Mouse (Mus musculus) megakaryocyte progenitor cell, adult 5-6 weeks (primary cell): ENCODE results near the gene Iah1. TPM values are rescaled to one million over a fixed set of nuclear protein-coding genes. Genes with fewer than 3 reads are reported as not detected.

Experiments
- ATAC-seq: replicated peaks from 2 replicates; pipeline ENCODE4 v1.8.0; 2016; ENCODE audit warnings: mild to moderate bottlenecking, moderate TSS enrichment, inconsistent platforms; ENCODE audit not compliant: poor library complexity
- total RNA-seq, 2 experiments: library from RNA; stranded (forward) in 1 of 2; stranded (reverse) in 1 of 2; fragments of 157-497, 149-512 nt in 1 of 2; fragments of 200-1000 nt in 1 of 2; gene quantifications; 2 replicates each; pipeline versions ENCODE4 v1.2.3 to v1.2.4; 2015 to 2017

The Iah1 gene
- total RNA-seq, 2 experiments from 2014 or later, result 36.3 to 37.2 TPM

DNA sequence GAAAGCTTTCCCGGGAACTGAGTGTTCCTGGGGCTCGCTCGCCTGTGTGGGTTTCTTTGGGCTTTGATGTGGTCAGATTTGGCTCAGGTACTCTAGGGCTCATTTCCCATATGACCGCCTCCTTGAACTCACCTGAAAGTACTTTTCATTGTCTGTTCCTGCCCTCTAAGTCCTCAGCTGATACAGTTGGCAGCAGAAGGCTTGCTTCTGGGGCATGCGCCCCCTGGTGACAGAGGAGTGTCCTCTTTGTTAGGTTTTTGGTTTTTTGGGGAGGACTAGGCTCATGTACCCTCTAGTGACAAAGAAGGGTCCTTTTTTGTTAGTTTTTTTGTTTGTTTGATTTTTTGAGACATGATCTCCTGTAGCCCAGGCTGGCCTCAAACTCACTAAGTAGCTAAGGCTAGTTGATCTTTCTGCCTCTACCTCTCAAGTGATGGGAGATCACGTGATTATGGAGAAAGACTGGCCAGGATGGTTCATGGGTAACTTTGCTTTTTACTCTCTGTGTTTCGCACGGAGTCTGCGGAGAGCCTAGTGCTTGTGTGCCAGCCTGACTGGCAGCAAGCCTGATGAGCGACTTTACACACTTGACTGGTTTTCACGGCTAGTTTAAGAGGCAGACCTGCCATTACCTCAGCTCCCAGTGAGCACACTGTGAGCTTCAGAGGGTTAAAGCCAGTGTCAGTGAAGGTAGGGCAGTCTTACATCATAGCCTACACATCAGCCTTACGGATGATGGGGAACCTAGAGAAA, 2.1 kb downstream of the Iah1 start:
- peak; percentile 73 for ATAC-seq

DNA sequence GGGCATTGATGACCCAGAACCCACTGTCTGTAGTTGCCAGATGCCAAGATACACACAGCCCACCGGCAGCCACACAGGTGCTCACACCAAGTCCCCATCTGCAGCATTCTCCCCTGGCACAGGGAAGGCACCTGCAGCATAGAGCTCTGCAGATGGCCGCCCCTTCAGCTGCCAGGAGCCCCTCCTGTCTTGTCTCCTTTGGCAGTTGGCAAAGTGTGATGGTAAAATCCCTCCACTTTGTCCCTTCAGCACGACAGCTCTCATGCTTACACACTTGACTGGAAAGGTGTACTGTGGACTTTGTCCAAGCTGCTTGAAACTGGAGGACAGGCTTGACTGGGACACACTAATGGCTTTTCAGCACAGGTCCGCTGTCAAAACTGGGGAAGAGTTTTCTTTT, 4.1 kb downstream of the Iah1 start:
- ATAC-seq, result no peak

DNA sequence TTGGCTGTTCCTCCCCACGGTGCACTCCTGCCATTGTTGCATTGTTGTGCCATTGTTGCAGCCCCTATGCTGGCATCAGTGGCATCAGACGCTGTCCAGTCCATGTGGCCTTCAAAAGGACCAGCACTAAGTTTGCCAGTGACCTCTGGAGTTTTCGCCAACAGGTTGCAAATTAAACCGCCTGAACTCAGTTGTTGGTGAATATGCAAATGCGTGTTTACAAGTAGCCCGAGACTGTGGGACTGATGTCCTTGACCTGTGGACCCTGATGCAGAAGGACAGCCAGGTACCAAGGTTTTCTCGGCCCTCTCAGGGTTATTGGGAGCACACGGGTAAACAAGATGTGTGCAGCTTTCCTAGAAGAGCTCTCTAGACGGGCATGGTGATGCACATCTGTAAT, 5.0 kb downstream of the Iah1 start:
- ATAC-seq, result no peak

DNA sequence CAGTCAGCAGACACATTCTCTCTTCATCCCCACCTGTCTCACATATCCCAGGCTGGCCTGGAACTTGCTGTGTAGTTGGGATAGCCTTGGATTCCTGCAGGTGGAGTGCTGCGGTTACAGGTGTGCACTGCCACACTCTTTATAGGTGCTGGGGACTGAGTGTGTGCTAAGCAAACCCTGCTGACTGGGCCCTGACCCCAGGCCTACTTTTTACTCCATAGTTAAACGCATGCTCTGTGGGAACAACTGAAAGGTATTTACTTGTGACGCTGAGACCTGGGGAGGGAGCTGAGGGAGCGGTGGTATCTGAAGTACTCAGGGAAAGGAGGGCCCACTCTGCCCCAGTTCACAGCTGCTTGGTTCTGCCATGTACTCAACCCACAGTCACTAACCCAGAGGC, 6.1 kb downstream of the Iah1 start:
- no peak for ATAC-seq

DNA sequence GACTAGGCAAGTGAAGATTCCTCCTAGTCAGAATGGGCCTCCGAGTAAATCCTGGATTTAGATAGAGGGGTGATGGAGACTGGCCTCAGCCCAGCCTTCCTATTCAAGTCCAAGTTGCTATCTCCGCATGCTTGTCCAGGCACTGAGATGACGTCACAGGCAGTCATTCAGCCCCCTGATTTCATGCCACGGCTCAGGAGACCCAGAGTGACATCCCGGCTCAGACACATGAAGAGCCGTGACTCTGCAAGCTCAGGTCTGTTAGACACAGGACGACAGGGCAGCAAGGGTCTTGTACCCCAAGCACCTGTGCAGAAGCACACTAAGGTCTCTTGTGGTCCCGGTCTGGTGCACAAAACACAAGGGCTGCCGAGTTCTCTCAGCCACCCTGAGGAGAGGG, 6.7 kb downstream of the Iah1 start:
- ATAC-seq, result no peak

DNA sequence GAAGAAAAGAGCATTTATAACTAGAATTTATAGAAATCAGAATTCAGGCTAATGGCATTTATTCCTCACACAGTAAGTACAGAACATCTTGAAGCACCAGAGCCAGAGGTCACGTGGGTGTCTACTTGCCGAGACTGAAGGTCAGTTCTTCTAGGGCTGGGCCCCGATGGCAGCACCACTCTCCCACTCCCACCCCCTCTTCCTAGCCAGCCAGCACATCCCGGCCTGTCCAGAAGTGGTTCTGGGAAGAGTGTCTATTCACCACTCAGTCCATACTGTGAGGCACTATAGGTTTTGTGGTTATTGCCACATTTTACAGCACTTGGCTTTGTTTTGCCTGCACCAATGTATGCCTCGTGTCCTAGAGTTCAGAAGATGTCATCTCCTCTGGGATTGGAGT, 7.9 kb downstream of the Iah1 start:
- no peak for ATAC-seq

DNA sequence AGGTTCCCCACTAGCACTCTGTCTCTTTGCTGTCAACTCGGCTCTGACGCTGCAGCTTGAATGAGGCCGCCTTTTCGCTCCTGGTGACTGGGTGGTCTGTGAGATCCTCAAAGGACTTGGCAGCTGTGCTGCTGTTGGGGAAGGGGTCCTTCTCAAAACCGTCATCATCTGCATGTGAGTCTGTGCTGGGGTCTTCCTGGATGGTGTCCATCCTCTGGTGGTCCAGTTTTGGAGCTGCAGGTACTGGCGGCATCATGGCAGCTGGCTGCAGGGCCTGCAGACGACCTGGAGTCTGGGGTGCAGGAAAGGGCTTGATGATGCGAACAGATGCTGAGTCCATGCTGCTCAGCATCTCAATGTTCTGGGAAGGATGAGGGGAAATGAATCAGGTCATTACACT, 9.1 kb downstream of the Iah1 start:
- no peak for ATAC-seq

DNA sequence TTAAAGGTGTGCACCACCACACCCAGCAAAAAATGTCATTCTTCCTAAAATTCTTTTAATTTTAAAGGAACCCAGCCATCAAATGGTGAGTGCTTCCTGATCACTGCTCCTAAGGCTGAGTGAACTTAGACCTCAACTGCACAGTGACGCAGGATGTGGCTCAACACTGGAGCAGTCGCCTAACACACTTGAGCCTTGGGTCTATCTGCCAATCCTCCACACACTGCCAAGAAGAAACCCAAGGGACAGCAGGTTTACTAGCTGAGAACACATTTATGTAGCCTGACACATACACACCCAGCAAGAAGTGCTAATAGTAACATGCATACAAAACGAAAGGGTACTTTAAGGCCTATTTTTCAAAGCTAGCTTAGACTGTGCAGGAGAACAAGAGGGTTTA, 10.1 kb downstream of the Iah1 start:
- ATAC-seq, result no peak

DNA sequence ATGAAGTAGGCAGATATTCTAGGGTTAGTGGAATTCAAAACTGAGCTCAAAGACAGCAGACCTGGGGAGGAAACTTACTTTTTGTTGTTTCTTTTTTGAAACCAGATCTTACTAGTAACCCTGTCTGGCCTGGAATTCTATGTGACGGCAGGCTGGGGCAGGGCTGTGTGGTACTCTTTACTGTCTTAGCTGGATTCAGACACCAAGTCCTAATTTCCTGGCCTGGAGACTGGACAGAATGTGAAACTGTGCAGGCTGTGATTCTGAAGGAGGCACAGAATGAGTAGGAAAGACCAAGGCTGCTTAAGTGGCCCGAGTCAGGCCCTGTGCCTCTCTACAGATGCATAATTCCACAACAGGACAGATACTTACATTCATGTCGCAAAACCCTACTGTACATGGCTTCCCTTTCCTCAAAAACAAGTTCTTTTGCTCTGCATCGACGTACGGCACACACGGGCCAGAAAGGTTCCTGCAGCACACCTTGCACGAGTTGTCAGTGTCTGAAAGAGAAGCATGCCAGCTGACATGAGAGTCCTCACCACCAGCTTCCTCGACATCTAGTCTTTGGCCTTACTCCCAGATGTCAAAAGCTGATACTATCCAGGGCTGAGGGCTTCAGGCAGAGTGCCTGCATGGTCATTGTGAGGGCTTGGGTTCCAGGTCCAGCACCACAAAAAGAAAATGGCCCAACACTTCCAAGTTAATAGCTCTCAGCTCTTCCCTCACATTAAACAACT, 13.6 kb downstream of the Iah1 start:
- ATAC-seq, result no peak

DNA sequence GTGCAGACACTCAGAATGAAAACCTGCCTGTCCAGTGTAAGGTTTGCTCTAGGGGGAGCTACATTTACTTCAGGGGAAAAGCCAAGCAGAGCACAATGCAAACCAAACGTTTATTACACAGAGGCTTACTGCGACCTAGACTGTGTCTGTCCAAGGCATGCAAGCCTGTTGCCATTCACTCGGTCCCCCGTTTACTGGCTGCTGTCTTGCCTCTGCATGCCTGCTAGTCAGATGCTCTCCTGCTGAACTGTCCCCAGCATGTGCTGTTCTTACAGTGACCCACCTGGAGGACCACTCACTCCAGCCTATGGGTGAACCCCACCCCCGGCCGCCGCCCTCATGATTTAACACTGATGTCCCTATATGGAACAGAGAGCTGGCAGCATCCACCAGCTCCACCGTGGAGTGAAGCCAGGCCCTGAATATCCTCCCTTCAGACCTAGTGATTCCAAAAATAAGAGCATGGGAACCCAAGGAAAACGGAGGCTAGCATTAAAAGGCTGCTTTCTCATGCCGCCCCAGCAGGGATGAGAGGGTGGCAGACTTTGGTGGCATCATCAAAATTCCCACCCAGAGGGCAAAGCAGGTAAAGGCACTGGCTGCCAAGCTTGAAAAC, 14.9 kb downstream of the Iah1 start:
- ATAC-seq, result no peak

DNA sequence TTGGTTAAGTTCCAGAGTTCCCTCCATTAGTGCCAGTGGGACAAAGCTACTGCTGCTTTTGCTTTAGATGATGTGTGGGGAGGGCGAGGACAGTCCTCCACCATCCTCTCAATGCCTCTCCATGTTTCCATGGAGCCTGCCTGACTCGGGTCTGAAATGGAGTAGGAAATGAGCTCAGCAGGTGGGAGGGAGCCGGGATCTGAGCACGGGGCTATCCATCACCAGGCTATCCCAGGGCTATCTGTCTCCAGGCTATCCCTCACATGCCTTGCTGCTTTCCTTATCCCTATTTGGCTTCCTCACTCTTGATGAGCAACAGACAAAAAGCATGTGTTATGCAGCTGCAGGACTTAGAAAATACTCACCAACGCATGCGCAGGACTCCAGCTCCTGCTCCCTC, 15.5 kb downstream of the Iah1 start:
- ATAC-seq, result no peak

DNA sequence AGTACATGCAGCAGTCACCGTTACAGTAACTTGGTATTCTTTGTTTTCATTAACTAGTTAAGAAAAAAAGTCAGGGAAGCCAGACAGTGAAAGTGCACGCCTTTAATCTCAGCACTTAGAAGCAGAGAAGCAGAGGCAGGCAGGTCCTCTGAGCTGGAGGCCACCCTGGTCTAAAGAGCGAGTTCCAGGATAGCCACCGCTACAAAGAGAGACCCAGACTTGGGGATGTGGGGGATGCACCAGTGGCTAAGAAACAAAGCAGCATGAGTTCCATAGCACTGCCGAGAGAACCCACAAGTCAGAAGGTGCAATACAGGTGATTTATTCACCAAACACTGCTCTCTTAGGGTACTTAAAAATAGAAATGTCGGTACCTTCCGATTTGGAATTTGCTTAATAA, 16.8 kb downstream of the Iah1 start:
- ATAC-seq, result no peak

DNA sequence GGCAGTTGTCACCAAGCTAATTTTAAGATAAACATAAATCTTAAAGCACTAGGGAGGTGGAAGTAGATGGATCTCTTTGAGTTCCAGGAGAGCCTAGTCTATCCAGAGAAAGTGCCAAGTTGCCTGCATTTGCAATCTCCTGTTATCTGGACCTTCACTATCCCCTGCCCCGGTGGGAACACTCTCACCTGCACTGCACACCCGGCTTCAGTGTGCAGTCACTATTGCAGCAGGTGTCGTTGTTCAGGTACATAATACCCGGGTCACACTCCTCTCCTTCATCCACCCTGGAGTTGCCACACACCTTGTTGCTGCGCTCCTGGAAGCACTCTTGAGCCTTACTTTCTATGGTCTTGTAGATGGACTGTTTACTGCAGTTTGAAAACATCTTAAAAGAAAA, 17.6 kb downstream of the Iah1 start:
- ATAC-seq, result no peak

DNA sequence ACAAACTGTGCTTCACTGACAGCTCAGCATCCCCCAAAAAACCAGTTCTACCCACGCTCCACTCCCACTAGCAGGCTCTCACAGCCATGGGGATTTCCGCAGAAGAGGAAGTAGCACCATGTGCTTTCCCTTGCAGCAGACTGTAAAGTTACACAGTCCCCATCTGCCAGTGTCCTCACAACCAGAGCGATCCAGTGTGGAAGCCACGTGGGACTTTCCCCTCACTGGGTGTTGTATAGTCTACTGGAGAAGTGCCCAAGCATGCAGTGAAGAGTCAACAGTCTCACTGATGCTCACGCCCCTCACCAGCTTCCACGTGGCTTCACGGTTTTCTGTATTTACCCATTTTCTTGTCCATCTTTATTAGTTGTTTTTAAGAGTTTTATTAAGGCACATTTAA, 19.7 kb downstream of the Iah1 start:
- peak; percentile 93 for ATAC-seq

DNA sequence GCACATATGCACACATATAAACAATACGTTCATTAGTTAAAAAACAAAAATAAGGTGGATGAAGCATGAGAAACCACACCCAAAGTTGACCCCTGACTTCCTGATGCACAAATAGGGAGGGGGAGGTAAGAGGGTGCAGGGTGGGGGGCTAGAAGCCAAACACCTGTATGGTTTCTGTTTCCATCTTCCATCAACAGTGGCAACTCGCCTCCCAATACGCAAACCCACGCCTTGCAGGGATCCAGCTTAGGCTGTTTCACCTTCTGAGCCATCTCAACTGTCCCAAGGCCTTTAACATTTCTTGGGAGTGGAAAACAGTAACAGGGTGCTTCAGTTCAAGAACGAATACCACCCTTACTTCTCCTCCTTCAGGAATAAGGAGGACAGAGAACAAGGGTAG, 21.0 kb downstream of the Iah1 start:
- no peak for ATAC-seq

DNA sequence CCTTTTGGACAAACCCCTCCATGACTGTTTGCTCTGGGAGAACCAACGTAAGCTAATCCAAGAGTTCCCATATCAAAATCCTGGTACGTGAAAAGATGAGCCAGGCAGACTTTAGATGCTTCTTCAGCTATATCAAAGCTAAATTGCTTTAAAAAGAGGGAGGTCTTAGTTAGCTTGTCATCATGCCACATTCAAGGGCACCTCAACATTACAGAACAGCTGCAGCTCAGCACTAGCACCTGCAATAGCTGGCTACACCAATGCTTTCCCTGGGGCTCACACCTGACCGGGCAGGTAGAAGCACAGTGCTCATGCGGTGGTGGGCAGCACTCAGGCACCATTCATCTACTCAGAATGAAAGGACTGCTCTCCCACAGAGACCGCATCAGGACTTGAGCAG, 24.5 kb downstream of the Iah1 start:
- ATAC-seq, result no peak

DNA sequence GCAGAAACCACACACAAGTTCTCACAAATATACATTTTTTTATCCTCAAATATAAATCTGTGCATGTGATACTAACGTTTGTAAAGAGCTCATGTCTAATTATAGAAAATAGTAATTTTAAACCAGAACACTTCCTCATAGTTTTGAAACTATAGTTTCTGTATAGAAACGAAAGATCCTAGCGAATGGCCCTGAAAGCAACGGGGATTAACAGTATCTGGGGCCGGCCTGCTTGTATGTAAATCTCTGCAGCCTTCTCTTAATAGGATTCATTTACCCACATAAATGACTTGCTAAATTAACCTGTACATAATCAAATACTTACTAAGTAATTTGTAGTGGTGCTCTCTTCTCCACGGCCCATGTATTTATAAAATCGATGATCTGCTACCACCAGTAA, 30.8 kb downstream of the Iah1 start:
- ATAC-seq, result no peak

DNA sequence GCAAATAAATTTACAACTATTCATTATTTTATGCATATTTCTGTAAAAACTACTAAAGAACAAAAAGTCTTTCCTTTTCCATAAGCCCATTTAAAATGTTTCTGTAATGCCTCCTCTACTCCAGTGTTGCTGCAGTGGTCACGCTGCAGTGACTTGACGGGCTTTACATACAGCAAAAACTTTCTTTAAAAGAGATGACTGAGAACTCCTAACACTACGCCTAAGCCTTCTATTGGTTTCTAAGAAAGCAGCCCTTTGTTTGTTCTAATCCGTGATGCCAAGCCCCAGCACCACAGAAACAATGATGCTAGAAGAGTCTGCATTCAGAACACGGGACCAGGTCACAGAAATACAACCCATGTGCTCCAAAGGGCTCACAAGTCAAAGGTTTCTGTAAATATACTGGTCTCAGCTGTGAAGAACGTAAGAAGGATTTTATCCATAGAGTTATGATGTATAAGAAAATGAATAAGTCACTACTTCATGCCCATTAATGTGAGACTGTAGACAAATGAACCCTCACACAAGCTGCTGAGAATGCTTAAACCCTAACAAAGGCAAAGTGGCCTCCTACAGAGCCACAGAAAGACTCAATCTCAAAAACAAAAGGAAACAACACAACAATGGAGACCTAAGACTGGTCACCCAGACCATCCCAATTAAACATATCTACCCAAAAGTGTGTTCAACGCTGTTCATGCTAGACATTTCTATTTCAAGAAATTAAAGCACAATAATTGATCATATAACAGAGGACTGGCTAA, 34.1 kb downstream of the Iah1 start:
- ATAC-seq, result no peak

DNA sequence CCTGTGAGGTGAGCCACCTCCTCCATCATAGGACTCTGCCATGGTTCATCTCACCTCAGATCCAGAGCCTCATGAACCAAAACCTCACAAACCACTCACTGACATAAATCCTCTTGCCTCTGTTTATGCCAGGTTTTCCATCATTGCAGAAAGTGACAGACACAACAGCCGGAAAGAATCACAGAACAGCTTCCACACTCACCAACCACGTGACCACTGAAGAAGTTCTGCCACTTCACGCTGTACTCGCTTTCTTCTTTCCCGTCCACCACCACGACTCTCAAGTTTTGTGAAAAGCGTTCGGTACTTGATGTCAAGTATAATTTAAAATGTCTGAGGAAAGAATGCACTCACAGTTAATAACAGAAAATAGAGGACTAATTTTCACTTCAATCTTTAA, 37.5 kb downstream of the Iah1 start:
- ATAC-seq, result no peak

DNA sequence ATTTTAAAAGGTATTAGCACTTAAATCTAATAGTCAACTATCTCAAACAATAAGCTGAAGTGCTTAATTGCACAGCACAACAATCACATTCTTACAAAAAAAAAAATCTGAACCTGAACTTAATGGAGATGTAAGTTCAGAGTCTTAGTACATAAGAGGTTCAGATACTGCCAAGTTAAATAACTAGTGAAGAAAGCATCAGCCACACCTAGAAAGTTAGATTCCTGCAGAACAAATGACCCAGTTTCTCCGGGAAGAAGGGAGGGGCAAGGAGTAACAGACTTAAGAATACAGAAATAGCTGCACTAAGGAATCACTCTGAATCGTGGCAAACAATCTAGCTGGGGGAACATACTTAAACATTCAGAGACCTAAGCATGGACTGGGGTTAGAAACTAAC, 46.5 kb downstream of the Iah1 start:
- ATAC-seq, result no peak

DNA sequence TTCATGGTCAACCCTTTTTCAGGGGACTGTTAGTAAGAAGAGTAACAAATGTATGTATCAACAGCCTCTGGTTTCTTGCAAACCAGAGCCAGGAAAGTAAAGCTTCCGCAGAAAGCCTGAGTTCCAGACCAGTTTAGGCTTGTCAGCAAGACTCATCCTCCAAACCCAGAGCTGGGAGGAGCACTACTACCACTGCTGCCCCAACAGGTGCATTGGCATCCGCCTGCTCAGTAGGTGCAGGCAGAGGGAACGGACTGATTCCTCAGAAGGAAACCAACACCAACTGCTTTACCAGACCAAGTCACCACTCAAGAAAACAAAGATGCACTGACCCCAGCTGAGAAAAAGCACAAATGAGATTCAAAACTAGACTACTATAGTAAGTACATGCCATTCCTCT, 47.0 kb downstream of the Iah1 start:
- no peak for ATAC-seq
